Mouse (Mus musculus): ENCODE measurements around the gene Olfr1297. TPM values are rescaled to one million over a fixed set of nuclear protein-coding genes. Genes with fewer than 3 reads are reported as not detected.

The Olfr1297 gene
- not detected in 2 replicates for polyA plus RNA-seq (2011; ENCODE audit: insufficient read length, low read depth, missing spikeins)

GRCm38 (mm10) chr2:111626397-111626796 is at the start of gene Olfr1297:
Gene Olfr1297, minus strand, starts transcription at chr2:111626497.
- no peak within 1 kb of the TSS for H3K4me3 ChIP-seq (ENCODE audit: insufficient read depth, low read length)
- no peak within 1 kb of the TSS for H3K27ac ChIP-seq (ENCODE audit: insufficient read depth, low read length)
- TF ChIP-seq CTCF (IDR thresholded peaks at IDR 0.05; ENCODE audit: borderline replicate concordance, insufficient read depth, low read length) (no peak), POLR2A (IDR thresholded peaks at IDR 0.05; ENCODE audit: low read depth, low read length) (no peak)
- H3K4me1 ChIP-seq (ENCODE audit: control insufficient read depth, insufficient read depth, low read length): no peaks in the 10 kb centered on the region

GRCm38 (mm10) chr2:111661119-111661518 is 34.8 kb upstream of the Olfr1297 start, which contains the start of gene Olfr1299:
Gene Olfr1299, plus strand, starts transcription at chr2:111661419.
- H3K27ac ChIP-seq (ENCODE audit: insufficient read depth, low read length): no peak within 1 kb of the TSS
- no peak within 1 kb of the TSS for H3K4me3 ChIP-seq (ENCODE audit: insufficient read depth, low read length)
- no peaks in the 10 kb centered on the region for H3K4me1 ChIP-seq (ENCODE audit: control insufficient read depth, insufficient read depth, low read length)
- TF ChIP-seq POLR2A (IDR thresholded peaks at IDR 0.05; ENCODE audit: low read depth, low read length) (no peak), CTCF (IDR thresholded peaks at IDR 0.05; ENCODE audit: borderline replicate concordance, insufficient read depth, low read length) (no peak)

- Histone ChIP-seq H3K27ac (ENCODE audit: insufficient read depth, low read length) (no peak within 1 kb of the TSS), H3K4me3 (ENCODE audit: insufficient read depth, low read length) (no peak within 1 kb of the TSS), H3K4me1 (ENCODE audit: control insufficient read depth, insufficient read depth, low read length) (no peaks in the 10 kb centered on the region)
- TF ChIP-seq POLR2A (IDR thresholded peaks at IDR 0.05; ENCODE audit: low read depth, low read length): no peak
- TF ChIP-seq CTCF (IDR thresholded peaks at IDR 0.05; ENCODE audit: borderline replicate concordance, insufficient read depth, low read length): no peak
Observed at GRCm38 (mm10) chr2:111649101-111649500, 22.8 kb upstream of the Olfr1297 start, which contains the start of gene Olfr1298. Gene Olfr1298, minus strand, starts transcription at chr2:111649201.

DNA sequence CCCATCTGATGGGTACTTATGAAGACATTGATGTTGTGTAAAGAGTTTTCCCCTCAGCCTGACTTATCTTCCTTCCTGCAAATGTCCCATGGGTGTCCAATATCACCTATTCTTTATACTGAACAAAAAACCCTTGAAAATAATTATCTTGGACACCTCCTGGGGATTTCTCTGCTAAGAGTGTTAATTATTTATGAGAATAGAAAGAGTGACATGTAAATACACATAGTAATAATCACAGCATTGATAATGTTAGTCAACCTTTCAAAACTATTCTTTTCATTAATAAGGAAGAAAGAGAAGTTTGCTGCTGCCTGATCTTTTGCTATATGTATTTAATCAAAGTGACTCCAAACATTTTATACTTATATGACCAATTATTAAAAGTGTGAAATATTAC is 56.7 kb downstream of the Olfr1297 start, which contains the start of gene Olfr1295:
Gene Olfr1295, minus strand, starts transcription at position 101 of the 400 bp plus-strand sequence.
- Histone ChIP-seq H3K27ac (ENCODE audit: insufficient read depth, low read length) (no peak within 1 kb of the TSS), H3K4me1 (ENCODE audit: control insufficient read depth, insufficient read depth, low read length) (no peaks in the 10 kb centered on the region), H3K4me3 (ENCODE audit: insufficient read depth, low read length) (no peak within 1 kb of the TSS)
- TF ChIP-seq POLR2A (IDR thresholded peaks at IDR 0.05; ENCODE audit: low read depth, low read length) (no peak), CTCF (IDR thresholded peaks at IDR 0.05; ENCODE audit: borderline replicate concordance, insufficient read depth, low read length) (no peak)

Other genes starting within 250 kb of the Olfr1297 start
- not detected in 2 replicates for gene Olfr1286, start 203.4 kb downstream of the Olfr1297 start, polyA plus RNA-seq (2011; ENCODE audit: insufficient read length, low read depth, missing spikeins)
- gene Olfr1287, start 177.4 kb downstream of the Olfr1297 start, polyA plus RNA-seq (2011; ENCODE audit: insufficient read length, low read depth, missing spikeins): not detected in 2 replicates
- not detected in 2 replicates for gene Olfr1288, start 152.4 kb downstream of the Olfr1297 start, polyA plus RNA-seq (2011; ENCODE audit: insufficient read length, low read depth, missing spikeins)
- not detected in 2 replicates for gene Olfr1289, start 145.7 kb downstream of the Olfr1297 start, polyA plus RNA-seq (2011; ENCODE audit: insufficient read length, low read depth, missing spikeins)
- gene Olfr1290, start 132.7 kb downstream of the Olfr1297 start, polyA plus RNA-seq (2011; ENCODE audit: insufficient read length, low read depth, missing spikeins): not detected in 2 replicates
- gene Olfr1291-ps1, start 129.3 kb downstream of the Olfr1297 start, polyA plus RNA-seq (2011; ENCODE audit: insufficient read length, low read depth, missing spikeins): not detected in 2 replicates
- not detected in 2 replicates for gene Olfr1293-ps, start 101.3 kb downstream of the Olfr1297 start, polyA plus RNA-seq (2011; ENCODE audit: insufficient read length, low read depth, missing spikeins)
- not detected in 2 replicates for gene Olfr1294, start 86.2 kb downstream of the Olfr1297 start, polyA plus RNA-seq (2011; ENCODE audit: insufficient read length, low read depth, missing spikeins)
- not detected in 2 replicates for gene Olfr1295, start 56.8 kb downstream of the Olfr1297 start, polyA plus RNA-seq (2011; ENCODE audit: insufficient read length, low read depth, missing spikeins)
- not detected in 2 replicates for gene Olfr1298, start 22.7 kb upstream of the Olfr1297 start, polyA plus RNA-seq (2011; ENCODE audit: insufficient read length, low read depth, missing spikeins)
- gene Olfr1299, start 34.9 kb upstream of the Olfr1297 start, polyA plus RNA-seq (2011; ENCODE audit: insufficient read length, low read depth, missing spikeins): not detected in 2 replicates
- gene Olfr1301, start 124.5 kb upstream of the Olfr1297 start, polyA plus RNA-seq (2011; ENCODE audit: insufficient read length, low read depth, missing spikeins): not detected in 2 replicates
- not detected in 2 replicates for gene Olfr1302, start 150.9 kb upstream of the Olfr1297 start, polyA plus RNA-seq (2011; ENCODE audit: insufficient read length, low read depth, missing spikeins)
- gene Olfr1303, start 193.8 kb upstream of the Olfr1297 start, polyA plus RNA-seq (2011; ENCODE audit: insufficient read length, low read depth, missing spikeins): not detected in 2 replicates

Measured in embryonic fibroblast, embryonic 13.5 days (primary cell).